Mouse (Mus musculus) erythroblast, embryonic 14.5 days (primary cell): ENCODE results near the gene S1pr3. TPM values are rescaled to one million over a fixed set of nuclear protein-coding genes. Genes with fewer than 3 reads are reported as not detected.

Experiments used
- H3K27me3 ChIP-seq: 2 replicates; pipeline ENCODE4 v1.6.1; 2012; ENCODE audit warnings: inconsistent platforms; ENCODE audit not compliant: control insufficient read depth
- H3K36me3 ChIP-seq: 2 replicates; pipeline ENCODE4 v1.6.1; 2012; ENCODE audit warnings: mild to moderate bottlenecking, inconsistent platforms; ENCODE audit not compliant: control insufficient read depth
- H3K4me1 ChIP-seq: 2 replicates; pipeline ENCODE4 v1.6.1; 2012; ENCODE audit warnings: inconsistent platforms; ENCODE audit not compliant: control insufficient read depth
- H3K4me3 ChIP-seq: replicated peaks from 2 replicates; pipeline ENCODE3; 2012; ENCODE audit warnings: moderate library complexity, mild to moderate bottlenecking, inconsistent platforms
- H3K9me3 ChIP-seq: 2 replicates; pipeline ENCODE4 v1.6.1; 2012; ENCODE audit warnings: low read length, inconsistent platforms, mixed read lengths; ENCODE audit not compliant: control insufficient read depth
- GATA1 ChIP-seq: IDR thresholded peaks from 2 replicates; pipeline ENCODE4 v1.6.1; 2012; ENCODE audit warnings: low read length, inconsistent platforms, mixed read lengths
- TAL1 ChIP-seq: IDR thresholded peaks from 3 replicates; pipeline ENCODE4 v1.6.1; 2012; ENCODE audit warnings: low read length, inconsistent platforms, mixed read lengths
- polyA plus RNA-seq: library from polyadenylated mRNA; stranded (reverse); fragments of >175 nt; gene quantifications from 2 replicates; pipeline ENCODE4 v1.2.3, GENCODE M21; 2012

Gene S1pr3
- 0.01 and 0.02 TPM in 2 replicates for polyA plus RNA-seq

DNA sequence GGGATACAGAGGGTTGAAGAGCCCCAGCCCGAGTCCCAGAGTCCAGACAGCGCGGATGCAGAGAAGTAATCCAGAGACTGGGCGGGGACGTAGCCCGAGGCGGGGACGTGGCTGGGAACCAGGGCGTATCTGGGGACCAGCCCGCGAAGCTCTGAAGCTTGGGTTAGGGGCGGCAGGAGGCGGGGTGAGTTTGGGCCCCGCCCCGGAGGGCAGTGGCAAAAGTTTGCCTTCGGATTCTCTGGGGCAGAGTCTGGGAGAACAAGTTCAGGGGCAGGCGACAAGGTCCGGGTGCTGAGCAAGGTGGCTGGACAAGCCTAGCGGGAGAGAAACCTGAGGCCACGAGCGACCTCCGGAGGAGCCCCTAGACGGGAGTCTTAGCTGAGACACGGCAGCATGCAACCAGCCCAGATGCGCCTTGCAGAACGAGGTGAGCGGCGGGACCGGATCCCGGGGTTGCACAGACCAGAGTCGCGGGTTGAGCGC lies at the start of gene S1pr3:
TSS of gene S1pr3 (plus strand) at position 121 of the 483 bp plus-strand sequence.
- Histone ChIP-seq H3K36me3 (no peaks in the 10 kb centered on the region), H3K4me3 (no peak within 1 kb of the TSS), H3K9me3 (no peaks in the 10 kb centered on the region), H3K27me3 (peaks cover 37% of the 10 kb centered on the region), H3K4me1 (no peaks in the 10 kb centered on the region)
- TF ChIP-seq TAL1 = no peak

DNA sequence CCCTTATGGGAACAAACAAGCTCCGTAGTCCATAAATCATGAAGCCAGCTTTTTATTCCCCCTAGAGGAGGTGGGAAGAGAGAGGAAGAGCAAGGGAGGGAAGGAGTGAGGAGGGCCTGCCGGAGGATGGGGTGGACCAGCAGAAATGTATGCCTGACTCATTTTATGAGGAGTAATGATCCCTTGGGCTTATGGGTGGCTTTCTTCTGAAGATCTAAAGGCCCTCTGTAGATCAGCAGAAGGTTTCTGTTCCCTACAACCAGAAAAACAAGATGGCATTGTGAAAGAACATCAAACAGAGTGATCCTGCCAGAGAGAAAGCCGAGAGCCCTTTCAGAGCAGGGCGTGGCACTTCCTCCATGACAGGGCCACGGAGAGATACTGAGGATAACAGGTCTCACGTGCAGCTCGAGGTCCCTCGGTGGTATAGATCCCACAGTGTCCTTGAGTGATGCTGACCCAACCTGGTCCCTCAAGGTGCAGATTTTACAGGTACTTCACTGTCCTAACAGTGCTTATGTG lies 47.9 kb upstream of the S1pr3 start:
- Histone ChIP-seq H3K4me3 (no peak overlapping the region), H3K9me3 (no peaks in the 10 kb centered on the region), H3K4me1 (no peaks in the 10 kb centered on the region), H3K36me3 (no peaks in the 10 kb centered on the region), H3K27me3 (no peaks in the 10 kb centered on the region)
- TF ChIP-seq GATA1 = no peak
- TF ChIP-seq TAL1 = no peak

DNA sequence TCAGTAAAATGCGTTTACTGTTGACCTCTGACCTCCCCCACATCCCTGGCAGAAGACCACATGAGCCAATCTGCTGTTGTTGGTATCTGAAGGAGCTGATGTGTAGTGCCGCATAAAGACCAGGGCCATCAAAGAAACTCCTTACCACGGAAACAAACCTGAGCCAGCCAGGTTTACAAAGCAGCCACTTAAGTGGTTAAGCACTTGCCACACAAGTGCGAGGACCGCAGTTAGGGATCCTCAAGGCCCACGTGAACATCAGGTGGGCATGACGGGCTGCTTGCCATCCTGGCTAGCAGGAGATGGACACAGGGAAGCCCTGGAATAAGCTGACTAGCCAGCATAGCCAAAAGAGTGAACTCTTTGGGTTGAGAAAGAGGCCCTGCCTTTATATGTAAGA lies 45.0 kb upstream of the S1pr3 start:
- H3K27me3 ChIP-seq = no peaks in the 10 kb centered on the region
- no peaks in the 10 kb centered on the region for H3K36me3 ChIP-seq
- TF ChIP-seq GATA1 (no peak), TAL1 (no peak)
- no peak overlapping the region for H3K4me3 ChIP-seq
- no peaks in the 10 kb centered on the region for H3K4me1 ChIP-seq
- no peaks in the 10 kb centered on the region for H3K9me3 ChIP-seq

DNA sequence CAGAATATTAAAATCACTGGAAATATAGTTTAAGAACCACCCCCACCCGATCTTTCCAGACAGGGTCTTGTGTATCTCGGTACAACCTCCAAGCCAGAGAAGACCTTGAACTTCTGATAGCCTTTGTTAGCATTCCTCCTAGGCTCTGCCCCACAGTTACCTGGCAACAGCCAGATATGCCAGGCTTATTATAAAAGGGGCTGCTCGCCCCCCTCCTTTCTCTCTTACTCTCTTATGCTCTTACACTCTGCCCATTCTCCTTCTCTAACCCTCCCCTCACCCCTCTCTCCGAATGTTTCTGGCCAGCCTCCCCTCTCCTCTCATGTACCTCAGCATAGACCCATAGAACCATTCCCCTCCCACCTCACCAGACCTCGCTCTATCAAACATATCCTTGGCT lies 44.5 kb upstream of the S1pr3 start:
- H3K4me3 ChIP-seq = no peak overlapping the region
- TF ChIP-seq GATA1 (no peak), TAL1 (no peak)
- H3K9me3 ChIP-seq = no peaks in the 10 kb centered on the region
- no peaks in the 10 kb centered on the region for H3K36me3 ChIP-seq
- H3K4me1 ChIP-seq = no peaks in the 10 kb centered on the region
- H3K27me3 ChIP-seq = no peaks in the 10 kb centered on the region

DNA sequence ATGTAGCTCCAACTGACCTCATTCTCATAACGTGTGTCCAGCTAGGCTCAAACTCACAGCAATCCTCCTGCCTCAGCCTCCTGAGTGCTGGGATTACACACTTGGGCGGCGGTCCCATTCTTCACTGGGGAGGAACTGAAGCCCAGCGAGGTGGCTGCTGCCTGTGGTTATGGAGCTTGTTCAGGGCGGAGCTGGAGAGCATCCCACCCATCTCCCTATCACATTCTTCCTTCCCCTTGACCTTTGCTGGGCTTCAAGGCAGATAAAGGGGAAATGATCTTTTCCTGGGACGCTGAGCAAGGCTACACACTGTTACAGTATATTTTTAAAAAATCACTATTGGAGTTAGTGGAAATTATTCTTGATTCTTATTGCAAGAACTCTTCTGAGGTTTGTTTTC lies 43.2 kb upstream of the S1pr3 start:
- no peaks in the 10 kb centered on the region for H3K36me3 ChIP-seq
- TF ChIP-seq GATA1 (no peak), TAL1 (no peak)
- H3K27me3 ChIP-seq = no peaks in the 10 kb centered on the region
- no peaks in the 10 kb centered on the region for H3K9me3 ChIP-seq
- no peaks in the 10 kb centered on the region for H3K4me1 ChIP-seq
- H3K4me3 ChIP-seq = no peak overlapping the region

DNA sequence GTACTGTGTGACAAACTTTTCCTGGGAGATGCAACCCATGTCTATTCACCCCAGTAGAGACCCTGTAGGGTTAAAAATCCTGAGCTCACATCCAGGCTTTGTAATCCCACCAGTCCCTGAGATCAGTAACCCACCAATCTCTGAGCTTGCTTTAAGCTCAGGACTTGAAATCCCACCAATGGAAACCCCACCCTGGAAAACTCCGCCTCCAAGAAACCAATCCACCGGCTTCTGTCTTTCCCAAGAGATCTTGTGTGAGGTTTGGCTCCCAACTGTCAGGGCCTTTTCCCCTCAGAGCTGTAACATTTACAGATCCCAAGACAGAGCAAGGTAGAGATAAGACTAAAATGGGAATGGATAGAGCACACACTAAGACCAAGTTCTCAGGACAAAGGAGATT lies 40.1 kb upstream of the S1pr3 start:
- H3K36me3 ChIP-seq = no peaks in the 10 kb centered on the region
- no peak overlapping the region for H3K4me3 ChIP-seq
- TF ChIP-seq GATA1 (no peak), TAL1 (no peak)
- no peaks in the 10 kb centered on the region for H3K9me3 ChIP-seq
- no peaks in the 10 kb centered on the region for H3K4me1 ChIP-seq
- H3K27me3 ChIP-seq = no peaks in the 10 kb centered on the region

DNA sequence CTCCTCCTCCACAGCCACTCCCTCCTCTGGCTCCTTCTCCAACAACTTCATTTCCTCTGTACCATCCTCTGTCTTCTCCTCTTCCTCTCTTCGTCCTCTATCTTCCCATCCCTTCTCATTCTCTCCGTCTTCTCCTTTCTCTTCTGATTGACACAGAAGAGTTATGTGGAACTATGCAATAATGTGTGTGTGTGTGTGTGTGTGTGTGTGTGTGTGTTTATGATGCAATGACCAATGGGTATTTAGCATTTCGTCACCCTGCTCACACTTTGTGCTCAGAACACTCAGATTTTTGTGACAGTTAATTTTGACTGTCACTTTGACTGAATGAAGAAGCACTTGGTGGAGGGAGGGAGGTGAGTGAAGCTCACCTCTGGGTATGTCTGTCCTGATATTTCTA lies 39.1 kb upstream of the S1pr3 start:
- H3K36me3 ChIP-seq = no peaks in the 10 kb centered on the region
- no peaks in the 10 kb centered on the region for H3K9me3 ChIP-seq
- H3K27me3 ChIP-seq = no peaks in the 10 kb centered on the region
- no peak overlapping the region for H3K4me3 ChIP-seq
- no peak for TF ChIP-seq TAL1
- no peaks in the 10 kb centered on the region for H3K4me1 ChIP-seq

DNA sequence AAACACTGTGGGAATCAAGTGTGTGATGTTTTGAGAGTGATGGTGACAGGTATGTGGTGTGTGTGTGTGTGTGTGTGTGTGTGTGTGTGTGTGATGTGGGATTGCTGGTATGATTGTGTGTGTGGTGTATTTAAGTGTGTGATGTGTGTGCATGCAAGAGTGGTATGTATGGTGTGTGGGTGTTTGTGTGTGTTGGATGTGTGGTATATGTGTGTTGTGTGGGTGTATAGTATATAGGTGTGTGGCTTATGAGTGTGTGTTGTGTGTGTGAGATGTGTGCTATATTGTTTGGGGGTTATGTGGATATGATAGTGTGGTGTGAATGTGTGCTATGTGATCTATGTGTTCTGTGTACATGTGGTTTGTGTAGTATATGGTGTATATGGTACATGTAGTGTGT lies 35.4 kb upstream of the S1pr3 start:
- no peaks in the 10 kb centered on the region for H3K36me3 ChIP-seq
- no peaks in the 10 kb centered on the region for H3K4me1 ChIP-seq
- no peak overlapping the region for H3K4me3 ChIP-seq
- H3K9me3 ChIP-seq = no peaks in the 10 kb centered on the region
- no peak for TF ChIP-seq GATA1
- no peak for TF ChIP-seq TAL1
- no peaks in the 10 kb centered on the region for H3K27me3 ChIP-seq

DNA sequence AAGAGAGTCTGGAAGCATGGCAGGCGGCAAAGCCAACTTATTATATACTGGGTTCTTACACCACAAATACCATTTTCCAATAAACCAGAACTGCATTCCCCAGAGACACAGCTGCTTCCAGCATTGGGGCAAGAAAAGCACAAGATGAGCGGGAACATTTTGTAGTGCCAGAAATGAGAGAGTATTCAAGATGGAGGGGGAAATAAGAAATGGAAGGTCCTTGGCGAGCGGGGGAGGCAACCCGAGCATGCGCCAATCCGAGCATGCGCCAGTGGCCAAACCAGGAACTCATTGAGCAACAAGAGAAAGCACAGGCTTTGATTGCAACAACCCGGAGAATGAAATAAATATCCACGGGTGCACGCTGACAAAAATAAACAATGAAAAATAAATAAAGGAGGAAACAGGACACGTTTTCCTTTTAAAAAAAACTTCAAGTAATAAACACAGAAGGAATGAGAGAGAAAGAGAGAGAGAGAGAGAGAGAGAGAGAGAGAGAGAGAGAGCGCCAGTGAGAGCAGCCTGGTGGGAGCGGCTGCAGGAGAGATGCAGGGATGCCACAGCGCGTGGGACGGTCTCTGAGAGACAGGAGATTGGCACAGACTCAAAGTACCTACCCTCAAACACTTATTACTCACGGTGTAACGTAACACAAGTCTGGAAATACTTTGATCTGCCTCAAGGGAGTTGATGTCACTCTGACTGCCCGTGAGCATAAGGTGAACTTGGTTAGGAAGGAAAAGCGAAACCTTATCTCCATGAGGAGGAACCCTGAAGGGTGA lies 34.2 kb upstream of the S1pr3 start:
- TF ChIP-seq GATA1 (no peak), TAL1 (no peak)
- Histone ChIP-seq H3K4me3 (no peak overlapping the region), H3K36me3 (no peaks in the 10 kb centered on the region), H3K9me3 (no peaks in the 10 kb centered on the region), H3K27me3 (no peaks in the 10 kb centered on the region), H3K4me1 (no peaks in the 10 kb centered on the region)
